Mouse (Mus musculus) embryonic fibroblast, embryonic 13.5 days (primary cell): ENCODE data around the gene Elmo3. TPM values are rescaled to one million over a fixed set of nuclear protein-coding genes. Genes with fewer than 3 reads are reported as not detected.
A peak's percentile ranks its signal among the peaks of the same experiment; 100 is the strongest.
"Not testable (repeated sequence)": the region's sequence is repeated elsewhere in the genome, so short reads cannot be mapped to it uniquely, and the experiment has no call there.

Source experiments
- H3K27ac ChIP-seq: 2 replicates; pipeline ENCODE4 v1.5.1; 2012; ENCODE audit warnings: low read length, control low read depth, inconsistent platforms; ENCODE audit not compliant: insufficient read depth
- H3K4me1 ChIP-seq: 2 replicates; pipeline ENCODE4 v1.6.1; 2011; ENCODE audit warnings: low read length; ENCODE audit not compliant: control insufficient read depth, insufficient read depth
- H3K4me3 ChIP-seq: 2 replicates; pipeline ENCODE4 v1.5.1; 2011; ENCODE audit warnings: mild to moderate bottlenecking, control low read depth, low read length; ENCODE audit not compliant: insufficient read depth
- CTCF ChIP-seq: IDR thresholded peaks from 2 replicates; pipeline ENCODE4 v1.5.1; 2011; ENCODE audit warnings: mild to moderate bottlenecking, control low read depth, low read length, moderate library complexity, borderline replicate concordance; ENCODE audit not compliant: insufficient read depth
- POLR2A ChIP-seq: IDR thresholded peaks from 2 replicates; pipeline ENCODE4 v1.6.1; 2011; ENCODE audit warnings: low read depth, mild to moderate bottlenecking, control low read depth, low read length, moderate library complexity
- polyA plus RNA-seq: library from polyadenylated mRNA; stranded (reverse); fragments of >200 nt; gene quantifications from 2 replicates; pipeline ENCODE4 v1.2.4, GENCODE M21; 2011; ENCODE audit warnings: low read depth; ENCODE audit not compliant: missing spikeins, insufficient read length

Gene Elmo3
- polyA plus RNA-seq, 1 experiment: 2.5 TPM

DNA sequence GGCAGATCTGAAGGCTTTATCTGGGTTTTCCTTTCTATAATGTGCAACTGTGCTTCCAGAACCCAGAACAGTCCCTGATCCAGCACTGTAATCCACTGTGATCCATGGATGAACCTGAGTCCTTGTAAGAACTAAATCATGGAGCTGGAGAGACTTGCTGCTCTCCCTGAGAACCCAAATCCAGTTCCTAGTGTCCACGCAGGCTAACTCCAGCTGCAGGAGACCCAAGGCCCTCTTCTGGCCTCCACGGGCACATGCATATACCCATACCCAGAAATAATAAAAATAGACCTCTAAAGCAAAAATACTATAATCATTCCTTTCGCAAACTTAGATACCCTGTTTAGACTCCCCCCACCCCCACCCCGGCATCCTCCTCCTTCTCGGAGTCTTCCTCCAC lies 17.2 kb upstream of the Elmo3 start:
- Histone ChIP-seq H3K4me1 (no peaks in the 10 kb centered on the region), H3K4me3 (peak overlapping the region; percentile 20), H3K27ac (no peak overlapping the region)
- TF ChIP-seq CTCF: no peak
- TF ChIP-seq POLR2A: no peak

DNA sequence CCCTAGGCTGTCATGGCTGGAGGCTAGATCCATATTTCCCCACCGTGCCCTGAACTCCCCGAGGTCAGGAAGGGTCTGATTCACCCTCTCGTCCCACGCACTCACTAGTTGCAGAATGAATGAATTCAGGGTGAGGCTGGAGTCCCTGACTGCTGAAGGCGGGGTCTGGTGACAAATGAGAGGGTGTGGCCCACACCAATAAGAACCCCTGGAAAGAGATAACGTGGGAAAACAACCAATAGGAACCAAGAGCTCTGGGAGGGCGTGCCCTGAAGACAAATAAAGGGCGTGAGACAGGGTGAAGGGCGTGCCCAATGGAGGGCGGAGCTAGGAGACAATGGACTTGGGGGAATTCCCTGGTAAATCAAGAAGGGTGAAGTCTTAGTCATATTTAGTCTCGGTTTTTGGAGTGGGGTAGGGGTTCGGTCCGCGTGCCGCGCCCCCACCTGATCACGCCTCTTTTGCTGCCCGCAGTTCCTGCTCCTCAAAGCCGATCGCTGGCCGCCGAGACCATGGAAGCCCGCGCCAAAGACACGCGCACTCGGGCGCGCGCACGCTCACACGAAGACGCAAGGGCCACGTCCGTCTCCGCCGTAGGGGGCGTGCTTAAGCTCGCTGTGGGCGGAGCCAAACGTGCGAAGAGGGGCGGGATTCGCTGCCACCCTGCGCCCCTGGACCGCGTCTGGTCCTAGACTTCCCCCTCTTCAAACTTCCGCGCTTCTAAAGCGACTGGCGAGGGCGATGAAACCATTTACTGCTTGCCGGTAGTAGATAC lies 16.3 kb upstream of the Elmo3 start:
- Histone ChIP-seq H3K4me1 (no peaks in the 10 kb centered on the region), H3K27ac (peak overlapping the region; percentile 55), H3K4me3 (peak overlapping the region; percentile 37)
- peak; percentile 70 for TF ChIP-seq POLR2A
- no peak for TF ChIP-seq CTCF

DNA sequence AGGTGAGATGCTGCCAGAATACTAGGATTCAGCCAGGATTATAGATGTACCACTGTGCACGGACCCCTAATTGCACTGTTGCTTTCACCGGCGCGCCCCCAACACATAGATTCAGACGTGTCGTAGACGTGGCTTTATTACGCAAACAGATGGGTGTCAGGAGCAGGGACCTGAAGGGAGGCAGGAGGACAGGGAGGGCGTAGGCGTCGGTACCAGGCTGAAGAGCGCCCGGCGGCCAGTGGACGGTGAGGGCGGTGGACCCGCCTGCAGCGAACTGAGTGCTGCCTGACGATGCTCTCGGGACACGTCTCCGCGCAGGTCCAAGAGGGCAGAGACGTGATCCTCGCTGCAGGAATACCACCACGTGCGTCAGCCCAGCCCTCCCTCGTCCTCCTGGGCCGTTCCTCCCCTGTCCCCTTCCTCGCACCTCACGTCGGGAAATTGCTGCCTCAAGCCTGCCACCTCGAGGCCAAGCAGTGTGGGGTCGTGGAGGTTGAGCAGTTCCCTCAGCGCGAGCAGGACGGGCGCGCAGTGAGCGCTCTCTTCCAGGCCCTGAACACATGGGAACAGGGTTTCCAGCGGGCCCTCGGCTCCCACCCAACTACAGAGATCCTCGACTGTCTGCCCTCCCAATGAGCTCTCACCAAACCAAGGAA lies 15.5 kb upstream of the Elmo3 start, which contains the start of gene 4931428F04Rik:
Gene 4931428F04Rik (minus strand): TSS at position 60 of the 656 bp plus-strand sequence.
- TF ChIP-seq CTCF (peak; percentile 89), POLR2A (no peak)

DNA sequence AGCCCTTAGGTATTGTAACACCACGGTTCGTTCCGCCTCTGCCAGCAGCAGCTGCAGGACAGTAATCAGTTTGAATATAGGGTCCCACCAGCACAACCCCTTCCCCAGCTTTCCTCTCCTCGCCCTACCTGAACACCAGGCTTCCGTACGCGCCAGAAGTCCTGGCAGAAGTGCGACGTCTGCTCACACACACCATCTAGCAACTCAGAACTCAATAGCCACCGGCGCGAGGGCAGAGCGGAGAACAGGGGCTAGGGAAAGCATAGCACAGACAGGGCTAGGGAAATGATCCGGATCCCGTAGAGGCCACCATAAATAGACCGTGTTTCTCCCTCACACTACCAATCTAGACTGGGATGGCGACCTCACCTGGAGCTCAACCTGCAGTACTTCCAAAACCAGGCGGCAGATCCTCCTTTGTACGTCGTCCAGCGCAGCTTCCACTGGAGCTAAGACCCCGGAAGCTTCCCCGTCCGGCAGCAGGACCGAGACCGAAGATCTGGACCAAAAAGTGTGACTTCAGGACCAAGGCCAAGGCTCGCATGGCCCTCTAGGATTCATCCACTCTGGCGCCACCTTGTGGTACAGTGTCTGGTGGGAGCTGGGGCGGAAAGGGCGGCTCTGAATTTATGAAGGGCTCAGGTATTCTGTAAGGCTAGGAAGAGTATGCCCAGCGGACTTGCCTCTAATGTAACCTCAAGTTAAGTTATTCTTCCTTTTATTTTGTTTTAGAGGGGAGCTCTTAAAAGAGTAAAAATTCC lies 14.7 kb upstream of the Elmo3 start:
- H3K4me1 ChIP-seq: no peaks in the 10 kb centered on the region
- no peak overlapping the region for H3K27ac ChIP-seq
- H3K4me3 ChIP-seq: no peak overlapping the region
- TF ChIP-seq POLR2A (no peak), CTCF (peak; percentile 91)

More for the DNA sequence above, 15.5 kb upstream of the Elmo3 start, which contains the start of gene 4931428F04Rik:
- Histone ChIP-seq H3K4me3 (peak within 1 kb of the TSS; percentile 37), H3K27ac (peak within 1 kb of the TSS; percentile 55), H3K4me1 (no peaks in the 10 kb centered on the region)

DNA sequence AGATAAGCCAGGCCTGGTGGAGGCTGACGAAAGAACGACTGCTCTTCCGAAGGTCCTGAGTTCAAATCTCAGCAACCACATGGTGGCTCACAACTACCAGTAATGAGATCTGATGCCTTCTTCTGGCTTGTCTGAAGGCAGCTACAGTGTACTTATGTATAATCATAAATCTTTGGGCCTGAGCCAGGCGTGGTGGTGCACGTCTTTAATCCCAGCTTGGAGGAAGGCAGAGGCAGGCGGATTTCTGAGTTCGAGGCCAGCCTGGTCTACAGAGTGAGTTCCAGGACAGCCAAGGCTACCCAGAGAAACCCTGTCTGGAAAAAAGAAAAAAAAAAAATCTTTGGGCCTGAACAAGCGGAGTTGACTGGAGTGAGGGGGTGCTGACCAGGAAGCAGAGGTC lies 14.0 kb upstream of the Elmo3 start:
- H3K4me1 ChIP-seq, H3K4me3 ChIP-seq, H3K27ac ChIP-seq: not testable (repeated sequence)

DNA sequence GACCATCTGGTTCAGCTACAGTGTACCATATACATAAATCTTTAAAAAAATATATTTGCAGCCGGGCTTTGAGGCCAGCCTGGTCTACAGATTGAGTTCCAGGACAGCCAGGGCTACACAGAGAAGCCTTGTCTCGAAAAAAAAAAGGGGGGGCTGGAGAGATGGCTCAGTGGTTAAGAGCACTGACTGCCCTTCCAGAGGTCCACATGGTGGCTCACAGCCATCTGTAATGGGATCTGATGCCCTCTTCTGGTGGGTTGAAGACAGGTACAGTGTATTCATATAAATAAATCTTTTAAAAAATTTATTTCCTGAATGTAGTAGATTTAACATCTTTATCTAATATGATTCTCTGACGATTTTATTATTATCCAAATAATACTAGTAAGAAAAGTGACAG lies 13.6 kb upstream of the Elmo3 start:
- not testable (repeated sequence) for H3K27ac ChIP-seq, H3K4me3 ChIP-seq, H3K4me1 ChIP-seq

DNA sequence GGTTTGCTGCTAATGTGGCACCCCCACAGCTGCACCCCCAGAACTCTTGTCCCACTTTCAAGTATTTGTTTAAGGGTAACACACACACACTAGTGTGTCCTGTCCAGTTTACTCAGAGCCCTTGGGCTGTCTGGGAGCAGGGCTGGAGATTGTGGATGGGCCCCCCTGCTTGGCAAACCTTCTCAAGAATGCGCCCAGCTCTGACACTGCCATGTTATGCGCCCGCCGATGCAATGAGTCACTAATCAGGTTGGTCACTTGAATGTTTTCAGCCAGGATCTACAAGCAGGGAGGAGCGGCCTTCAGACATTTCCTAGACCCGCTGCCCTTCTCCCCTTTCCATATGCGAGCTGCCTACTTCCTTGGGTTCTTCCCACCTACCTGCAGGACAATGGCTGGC lies 12.9 kb upstream of the Elmo3 start:
- no peak for TF ChIP-seq CTCF
- no peak for TF ChIP-seq POLR2A
- H3K27ac ChIP-seq: no peak overlapping the region
- no peak overlapping the region for H3K4me3 ChIP-seq
- H3K4me1 ChIP-seq: no peaks in the 10 kb centered on the region

DNA sequence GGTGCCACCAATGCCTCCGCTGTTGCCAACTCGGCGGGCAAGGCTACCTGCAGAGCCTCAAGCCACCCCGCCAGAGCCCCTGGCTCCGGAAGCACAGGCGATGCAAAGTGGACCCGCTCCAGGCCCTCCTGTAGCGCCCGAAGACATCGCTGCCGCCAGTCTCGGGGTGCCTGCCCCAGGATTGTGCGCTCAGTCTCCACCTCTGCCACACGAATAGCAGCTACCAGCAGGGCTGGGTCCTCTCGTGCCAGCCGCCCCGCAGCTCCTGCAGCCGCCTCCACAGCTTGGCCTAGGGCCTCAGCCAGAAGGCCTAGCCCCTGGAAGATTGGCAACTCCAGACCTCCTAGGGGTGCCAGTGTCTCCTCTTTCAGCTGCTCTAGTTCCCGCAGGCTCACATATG lies 12.0 kb upstream of the Elmo3 start:
- H3K4me3 ChIP-seq: no peak overlapping the region
- no peaks in the 10 kb centered on the region for H3K4me1 ChIP-seq
- no peak for TF ChIP-seq CTCF
- no peak for TF ChIP-seq POLR2A
- no peak overlapping the region for H3K27ac ChIP-seq

DNA sequence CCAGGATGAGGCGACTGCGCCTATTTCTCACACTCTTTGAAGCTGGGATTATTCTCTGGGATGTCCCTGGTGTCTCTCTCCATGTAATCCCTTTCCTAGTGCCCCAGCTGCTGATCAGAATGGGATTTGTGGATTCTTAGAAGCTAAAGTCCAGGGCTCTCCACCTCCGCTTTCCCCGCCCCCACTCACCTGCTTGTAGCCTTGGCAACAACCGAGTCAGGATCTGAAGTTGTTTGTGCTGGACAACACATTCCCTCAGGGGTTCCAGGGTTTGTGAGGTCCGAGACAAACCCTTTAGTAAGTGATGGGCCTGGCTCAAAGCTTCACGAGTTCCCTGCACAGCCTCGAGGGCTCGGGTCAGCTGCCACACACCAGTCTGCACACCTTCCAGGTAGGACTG lies 10.6 kb upstream of the Elmo3 start:
- no peak overlapping the region for H3K27ac ChIP-seq
- TF ChIP-seq POLR2A: no peak
- no peak for TF ChIP-seq CTCF
- H3K4me1 ChIP-seq: no peaks in the 10 kb centered on the region
- no peak overlapping the region for H3K4me3 ChIP-seq

DNA sequence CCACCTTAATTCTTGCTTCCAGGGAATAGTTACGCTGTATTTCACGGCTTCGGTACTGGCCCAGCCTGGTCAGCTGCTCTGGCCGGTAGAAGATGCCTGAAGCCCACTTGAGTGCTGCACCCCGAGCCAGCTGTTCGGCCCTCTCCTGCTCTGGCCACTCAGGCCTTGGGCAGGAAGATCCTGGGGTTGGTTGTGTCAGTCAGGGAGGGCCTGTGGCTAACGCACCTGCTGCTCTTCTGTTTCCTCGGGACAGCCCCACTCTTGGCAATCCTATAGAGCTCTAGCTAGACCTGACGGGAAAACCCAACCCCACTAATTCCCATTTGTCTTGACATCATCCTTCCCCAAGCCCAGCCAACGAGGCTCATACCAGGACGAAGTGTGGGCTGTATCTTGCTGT lies 10.1 kb upstream of the Elmo3 start:
- TF ChIP-seq POLR2A (no peak), CTCF (no peak)
- Histone ChIP-seq H3K4me3 (no peak overlapping the region), H3K4me1 (no peaks in the 10 kb centered on the region), H3K27ac (no peak overlapping the region)
